Mouse (Mus musculus): ENCODE results near the gene Nfkbie. TPM values are rescaled to one million over a fixed set of nuclear protein-coding genes. Genes with fewer than 3 reads are reported as not detected.

Nfkbie gene
- polyA plus RNA-seq, 1 experiment, result 6.2 TPM

DNA sequence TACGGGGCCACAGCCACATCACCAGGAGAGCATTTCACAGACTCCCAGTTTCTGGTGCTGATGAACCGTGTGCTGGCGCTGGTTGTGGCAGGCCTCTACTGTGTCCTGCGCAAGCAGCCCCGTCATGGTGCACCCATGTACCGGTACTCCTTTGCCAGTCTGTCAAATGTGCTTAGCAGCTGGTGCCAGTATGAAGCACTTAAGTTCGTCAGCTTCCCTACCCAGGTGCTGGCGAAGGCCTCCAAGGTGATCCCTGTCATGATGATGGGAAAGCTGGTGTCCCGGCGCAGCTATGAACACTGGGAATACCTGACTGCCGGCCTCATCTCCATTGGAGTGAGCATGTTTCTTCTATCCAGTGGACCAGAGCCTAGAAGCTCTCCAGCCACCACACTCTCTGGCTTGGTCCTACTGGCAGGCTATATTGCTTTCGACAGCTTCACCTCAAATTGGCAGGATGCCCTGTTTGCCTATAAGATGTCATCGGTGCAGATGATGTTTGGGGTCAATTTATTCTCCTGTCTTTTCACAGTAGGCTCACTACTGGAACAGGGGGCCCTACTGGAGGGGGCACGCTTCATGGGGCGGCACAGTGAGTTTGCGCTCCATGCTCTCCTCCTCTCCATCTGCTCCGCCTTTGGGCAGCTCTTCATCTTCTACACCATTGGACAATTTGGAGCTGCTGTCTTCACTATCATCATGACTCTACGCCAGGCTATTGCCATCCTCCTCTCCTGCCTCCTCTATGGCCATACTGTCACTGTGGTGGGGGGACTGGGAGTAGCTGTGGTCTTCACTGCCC, 11.1 kb downstream of the Nfkbie start:
- Histone ChIP-seq H3K4me3 (ENCODE audit: insufficient read depth, low read length) (no peak overlapping the region), H3K4me1 (ENCODE audit: control insufficient read depth, insufficient read depth, low read length) (peaks cover 9% of the 10 kb centered on the region; the same call in 1 of the 2 replicates), H3K27ac (ENCODE audit: insufficient read depth, low read length) (no peak overlapping the region)
- TF ChIP-seq POLR2A (IDR thresholded peaks at IDR 0.05; ENCODE audit: low read depth, low read length) (peak; percentile 36), CTCF (IDR thresholded peaks at IDR 0.05; ENCODE audit: borderline replicate concordance, insufficient read depth, low read length) (no peak)

DNA sequence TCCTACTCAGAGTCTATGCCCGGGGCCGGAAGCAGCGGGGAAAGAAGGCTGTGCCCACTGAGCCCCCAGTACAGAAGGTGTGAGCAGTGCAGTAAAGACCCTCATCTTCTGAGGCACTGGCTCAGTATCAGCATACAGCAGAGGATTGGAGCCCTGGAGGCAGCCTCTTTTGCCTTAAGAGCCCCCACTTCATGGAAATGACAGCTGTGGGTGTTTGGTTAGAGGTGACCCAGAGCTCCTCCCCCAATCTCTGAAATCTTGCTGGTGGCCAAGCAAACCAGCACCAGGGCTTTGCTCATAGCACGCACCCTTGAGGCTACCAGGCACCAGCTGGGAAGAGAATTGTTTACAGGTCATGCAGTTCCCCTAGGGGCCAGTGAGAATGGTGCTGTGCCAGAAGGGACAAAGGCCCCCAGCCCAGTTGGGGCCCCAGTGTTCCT, 11.7 kb downstream of the Nfkbie start:
- H3K4me1 ChIP-seq (ENCODE audit: control insufficient read depth, insufficient read depth, low read length), result peaks cover 9% of the 10 kb centered on the region; the same call in 1 of the 2 replicates
- H3K4me3 ChIP-seq (ENCODE audit: insufficient read depth, low read length), result no peak overlapping the region
- no peak overlapping the region for H3K27ac ChIP-seq (ENCODE audit: insufficient read depth, low read length)
- TF ChIP-seq POLR2A (IDR thresholded peaks at IDR 0.05; ENCODE audit: low read depth, low read length) (peak; percentile 47), CTCF (IDR thresholded peaks at IDR 0.05; ENCODE audit: borderline replicate concordance, insufficient read depth, low read length) (no peak)

DNA sequence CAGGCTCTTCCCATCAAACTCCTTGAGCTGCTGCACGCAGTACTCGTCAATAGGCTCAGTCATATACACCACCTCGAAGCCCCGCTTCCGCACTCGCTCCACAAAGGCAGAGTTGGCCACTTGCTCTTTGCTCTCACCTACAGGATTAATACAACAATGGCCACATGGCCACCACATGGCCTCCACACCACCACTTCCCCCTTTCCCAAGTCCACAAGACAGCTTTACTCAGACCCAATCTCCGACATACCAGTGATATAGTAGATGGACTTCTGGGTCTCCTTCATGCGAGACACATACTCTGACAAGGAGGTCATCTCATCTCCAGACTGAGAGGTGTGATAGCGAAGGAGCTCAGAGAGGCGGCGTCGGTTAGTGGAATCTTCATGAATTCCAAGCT, 13.5 kb downstream of the Nfkbie start:
- Histone ChIP-seq H3K4me3 (ENCODE audit: insufficient read depth, low read length) (no peak overlapping the region), H3K27ac (ENCODE audit: insufficient read depth, low read length) (no peak overlapping the region), H3K4me1 (ENCODE audit: control insufficient read depth, insufficient read depth, low read length) (peaks cover 9% of the 10 kb centered on the region; the same call in 1 of the 2 replicates)
- no peak for TF ChIP-seq POLR2A (IDR thresholded peaks at IDR 0.05; ENCODE audit: low read depth, low read length)
- TF ChIP-seq CTCF (IDR thresholded peaks at IDR 0.05; ENCODE audit: borderline replicate concordance, insufficient read depth, low read length), result no peak

DNA sequence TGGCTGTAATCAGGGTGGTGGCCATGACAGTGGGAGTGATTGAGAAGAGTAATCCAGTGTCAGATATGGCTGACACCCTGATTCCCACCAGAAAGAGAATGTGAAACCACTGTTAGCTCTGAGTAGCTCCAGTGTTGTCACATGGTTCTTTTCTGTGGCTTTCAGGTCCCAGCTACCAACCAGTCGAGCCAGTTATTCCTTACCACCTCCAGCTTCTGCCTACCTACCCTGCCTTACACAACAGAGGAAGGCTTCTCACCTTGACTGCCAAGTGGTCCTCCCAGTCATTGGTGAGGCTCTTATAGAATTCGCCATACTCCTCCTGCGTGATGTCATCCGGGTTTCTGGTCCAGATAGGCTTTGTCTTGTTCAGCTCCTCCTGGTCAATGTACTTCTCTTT, 14.5 kb downstream of the Nfkbie start:
- no peak for TF ChIP-seq POLR2A (IDR thresholded peaks at IDR 0.05; ENCODE audit: low read depth, low read length)
- TF ChIP-seq CTCF (IDR thresholded peaks at IDR 0.05; ENCODE audit: borderline replicate concordance, insufficient read depth, low read length), result no peak
- no peak overlapping the region; the same call in 1 of the 2 replicates for H3K4me3 ChIP-seq (ENCODE audit: insufficient read depth, low read length)
- H3K27ac ChIP-seq (ENCODE audit: insufficient read depth, low read length), result no peak overlapping the region
- peaks cover 11% of the 10 kb centered on the region; the same call in 1 of the 2 replicates for H3K4me1 ChIP-seq (ENCODE audit: control insufficient read depth, insufficient read depth, low read length)

DNA sequence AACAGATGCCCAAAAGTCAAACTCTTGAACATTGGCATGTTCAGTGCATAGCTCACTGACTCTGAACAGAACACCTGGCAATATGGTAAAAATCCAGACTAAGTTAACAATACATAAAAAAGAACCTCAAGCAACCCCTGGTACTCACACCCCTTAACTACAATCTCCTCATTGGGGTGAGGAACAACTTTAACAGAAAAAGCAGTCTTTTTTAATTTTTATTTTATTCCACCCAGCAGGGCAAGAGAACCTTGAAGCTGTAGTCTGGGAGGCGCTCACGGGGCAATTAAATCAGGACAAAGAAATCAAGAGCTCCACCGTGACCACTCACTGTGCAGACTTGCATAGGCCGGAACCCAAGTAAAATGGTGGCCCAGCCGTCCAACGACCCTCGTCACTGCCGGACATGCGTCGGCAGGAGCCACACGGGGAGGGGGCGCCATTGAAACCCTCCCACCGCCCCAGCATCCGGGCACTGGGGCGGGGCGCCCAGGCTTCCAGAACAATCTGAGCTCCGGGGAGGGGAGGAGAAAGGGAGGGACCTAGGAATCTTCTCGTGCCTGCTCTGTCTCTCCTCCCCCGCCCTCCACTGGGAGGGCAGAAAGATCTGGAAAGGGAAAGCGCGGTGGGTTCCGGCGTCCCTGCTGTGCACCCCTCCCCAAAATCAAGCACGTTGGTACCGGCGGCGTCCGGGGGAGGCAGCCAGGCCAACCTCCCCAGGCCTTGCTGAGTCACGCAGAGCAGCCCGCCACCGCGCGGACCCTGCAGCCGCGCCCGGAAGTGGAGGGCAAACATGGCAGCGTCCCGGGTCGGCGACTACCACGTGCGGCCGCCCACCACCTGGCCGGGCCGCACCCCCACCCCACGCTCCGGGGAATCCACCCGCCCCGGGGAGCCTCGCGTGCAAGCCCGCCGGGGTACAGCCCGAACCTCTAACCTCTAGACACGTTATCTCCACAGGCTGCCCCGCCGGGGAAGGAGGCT, 16.9 kb downstream of the Nfkbie start:
- Histone ChIP-seq H3K27ac (ENCODE audit: insufficient read depth, low read length) (peak overlapping the region; percentile 96), H3K4me1 (ENCODE audit: control insufficient read depth, insufficient read depth, low read length) (peaks cover 11% of the 10 kb centered on the region; the same call in 1 of the 2 replicates), H3K4me3 (ENCODE audit: insufficient read depth, low read length) (peak overlapping the region; percentile 93)
- TF ChIP-seq CTCF (IDR thresholded peaks at IDR 0.05; ENCODE audit: borderline replicate concordance, insufficient read depth, low read length), result no peak
- peak; percentile 30 for TF ChIP-seq POLR2A (IDR thresholded peaks at IDR 0.05; ENCODE audit: low read depth, low read length)

DNA sequence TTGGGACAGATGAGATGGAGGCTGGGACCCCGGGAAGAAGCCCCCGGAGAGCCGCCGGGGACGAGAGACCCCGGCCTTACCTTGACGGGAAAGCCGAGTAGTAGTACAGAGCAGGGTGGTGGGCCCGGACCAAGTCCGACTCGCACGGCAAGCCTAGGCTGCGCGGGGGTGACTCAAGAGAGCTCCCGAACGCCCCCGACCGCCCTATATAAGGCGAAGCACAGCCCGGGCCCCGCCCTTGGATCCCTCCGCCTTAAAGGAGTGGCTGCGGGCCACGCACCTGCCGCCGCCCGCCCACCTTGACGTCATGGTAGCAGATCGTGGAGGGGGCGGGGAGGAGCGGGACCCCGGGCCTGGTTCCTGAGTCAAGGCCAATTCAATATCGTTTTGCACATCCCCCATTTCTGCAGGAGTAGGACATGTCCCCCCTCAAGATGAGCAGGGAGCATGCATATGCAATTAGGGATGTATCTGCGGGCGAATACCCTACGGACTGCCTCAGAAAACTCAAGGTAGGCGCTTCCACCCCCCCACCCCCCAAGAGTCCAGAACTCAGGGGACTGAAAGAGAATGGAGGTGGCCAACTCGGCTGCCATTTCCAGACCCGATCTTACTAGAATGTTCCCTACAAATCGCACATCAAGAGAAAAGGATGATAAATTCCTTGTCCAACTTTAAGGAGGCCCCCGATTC, 17.7 kb downstream of the Nfkbie start, which contains the start of gene Hsp90ab1:
TSS of gene Hsp90ab1 (minus strand) at position 185 of the 693 bp plus-strand sequence.
- Histone ChIP-seq H3K27ac (ENCODE audit: insufficient read depth, low read length) (peak within 1 kb of the TSS; percentile 96), H3K4me3 (ENCODE audit: insufficient read depth, low read length) (peak within 1 kb of the TSS; percentile 93), H3K4me1 (ENCODE audit: control insufficient read depth, insufficient read depth, low read length) (peaks cover 11% of the 10 kb centered on the region; the same call in 1 of the 2 replicates)
- peak; percentile 99 for TF ChIP-seq POLR2A (IDR thresholded peaks at IDR 0.05; ENCODE audit: low read depth, low read length)
- TF ChIP-seq CTCF (IDR thresholded peaks at IDR 0.05; ENCODE audit: borderline replicate concordance, insufficient read depth, low read length), result no peak

DNA sequence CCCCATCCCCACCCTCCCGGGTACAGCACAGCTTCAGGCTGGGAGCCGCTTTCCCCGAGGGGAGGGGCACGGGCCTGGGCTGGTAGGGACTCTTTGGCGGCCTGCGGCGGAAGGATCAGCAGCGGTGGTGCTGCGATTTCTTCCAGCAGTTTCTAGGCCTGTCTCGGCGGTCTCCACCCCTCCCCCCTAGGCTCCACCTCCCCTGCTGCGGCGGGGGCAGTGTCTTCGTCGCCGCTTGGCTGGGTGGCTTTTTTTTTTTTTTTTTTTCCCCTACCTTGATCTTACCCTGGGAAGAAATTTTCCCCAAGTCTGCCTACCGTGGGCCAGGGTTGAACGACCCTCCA, 18.2 kb downstream of the Nfkbie start:
- Histone ChIP-seq H3K4me3 (ENCODE audit: insufficient read depth, low read length) (peak overlapping the region; percentile 61), H3K27ac (ENCODE audit: insufficient read depth, low read length) (peak overlapping the region; percentile 72), H3K4me1 (ENCODE audit: control insufficient read depth, insufficient read depth, low read length) (peaks cover 11% of the 10 kb centered on the region; the same call in 1 of the 2 replicates)
- TF ChIP-seq CTCF (IDR thresholded peaks at IDR 0.05; ENCODE audit: borderline replicate concordance, insufficient read depth, low read length) (no peak), POLR2A (IDR thresholded peaks at IDR 0.05; ENCODE audit: low read depth, low read length) (peak; percentile 45; the same call in 1 of the 2 replicates)

DNA sequence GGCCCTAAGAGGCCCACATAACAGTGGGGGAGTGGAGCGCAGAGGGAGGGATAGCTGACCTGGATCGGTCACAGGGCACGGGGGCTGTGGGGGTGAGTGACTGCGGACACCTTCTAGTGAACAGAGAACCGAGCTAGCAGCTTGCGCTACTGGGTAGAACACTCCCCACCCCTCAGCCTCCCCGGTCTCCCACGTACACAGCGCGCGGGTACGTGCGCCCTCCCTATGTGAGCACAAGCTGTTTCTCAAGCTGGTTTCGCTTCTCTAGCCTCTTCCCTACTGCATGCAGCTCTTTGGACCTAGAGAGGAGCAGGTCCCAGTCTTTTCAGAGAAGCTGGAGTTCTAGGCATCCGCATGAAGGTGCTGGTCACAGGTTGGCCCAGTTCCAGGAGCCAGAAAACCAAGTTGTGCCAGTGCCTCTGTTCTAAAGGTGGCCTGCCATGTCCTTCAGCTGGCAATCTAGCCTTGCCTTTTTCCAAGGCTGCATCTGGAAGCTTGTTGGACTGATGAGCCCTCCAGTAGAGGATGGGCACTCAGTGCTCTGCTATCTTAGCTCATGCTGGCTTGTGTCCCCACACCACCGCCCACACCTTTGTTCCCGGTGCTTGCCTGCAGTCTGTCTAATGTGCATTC, 18.7 kb downstream of the Nfkbie start:
- H3K4me1 ChIP-seq (ENCODE audit: control insufficient read depth, insufficient read depth, low read length), result peaks cover 11% of the 10 kb centered on the region; the same call in 1 of the 2 replicates
- TF ChIP-seq CTCF (IDR thresholded peaks at IDR 0.05; ENCODE audit: borderline replicate concordance, insufficient read depth, low read length), result no peak
- no peak for TF ChIP-seq POLR2A (IDR thresholded peaks at IDR 0.05; ENCODE audit: low read depth, low read length)
- peak overlapping the region; percentile 72 for H3K27ac ChIP-seq (ENCODE audit: insufficient read depth, low read length)
- peak overlapping the region; percentile 61 for H3K4me3 ChIP-seq (ENCODE audit: insufficient read depth, low read length)

Data from embryonic fibroblast, embryonic 13.5 days (primary cell).